Mouse (Mus musculus) frontal cortex, postnatal 10 days (tissue): ENCODE data around the gene Greb1.

Experiments
- DNase-seq, 2 experiments: peaks; one replicate each; pipeline ENCODE4 v3.0.0; 2022; ENCODE audit warnings: low spot score in 2 of 2, mixed read lengths in 1 of 2

Gene Greb1

GRCm38 (mm10) chr12:16635816-16636215 is 164.9 kb downstream of the Greb1 start:
- DNase-seq, result no peak

GRCm38 (mm10) chr12:16634075-16634813 is 166.4 kb downstream of the Greb1 start:
- peak in 1 of 2 experiments; percentile 47 for DNase-seq

- DNase-seq, result no peak
Observed at GRCm38 (mm10) chr12:16633235-16633634, 167.5 kb downstream of the Greb1 start.

GRCm38 (mm10) chr12:16631423-16631822 is 169.3 kb downstream of the Greb1 start:
- DNase-seq, result no peak

- DNase-seq, result no peak
Observed at GRCm38 (mm10) chr12:16630866-16631185, 169.9 kb downstream of the Greb1 start.

- DNase-seq, result no peak
Observed at GRCm38 (mm10) chr12:16630152-16630865, 170.4 kb downstream of the Greb1 start.
